17 mouse cellular contexts compared by ENCODE assay signal in the genomic region with DNA sequence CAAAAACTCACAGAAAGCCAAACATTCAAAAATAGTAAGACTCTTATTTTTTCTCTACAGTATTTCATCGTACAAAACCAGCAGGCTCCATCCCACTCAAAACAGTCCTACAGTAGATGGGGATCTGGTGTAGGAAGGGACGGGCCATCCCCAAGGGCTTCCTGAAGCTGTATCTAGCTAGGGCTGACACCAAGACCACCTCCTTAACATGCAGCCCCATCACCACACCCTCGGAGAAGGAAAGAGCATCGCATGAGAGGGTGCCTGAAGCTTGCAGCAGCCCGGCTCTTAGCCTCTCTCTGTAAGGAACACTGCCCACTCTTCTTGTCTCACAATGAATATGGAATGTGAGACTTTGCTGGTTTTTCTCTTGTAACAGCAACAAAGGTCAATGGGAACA. TPM values are rescaled to one million over a fixed set of nuclear protein-coding genes. Genes with fewer than 3 reads are reported as not detected.
A peak's percentile ranks its signal among the peaks of the same experiment; 100 is the strongest.
DNase-seq lines count a peak whose midpoint lies in the region; ATAC-seq and TF ChIP-seq lines count a peak whose summit lies in the region.
"Had no signal": no experiment of that assay in that cellular context is flagged by ENCODE, and none has a peak within 500 bp of the region (broad histone marks: within the 10 kb centered on the region; RNA-seq: fewer than 3 reads in every experiment).

No protein-coding gene starts in this region.

- no peak for DNase-seq in heart, adult 2 months
- no peak for DNase-seq in heart, adult 9 months (ENCODE audit: low spot score in 2 of 2)
- DNase-seq in left cerebral cortex, postnatal 25 days (ENCODE audit: low spot score in 2 of 2) = peak; percentile 20 to 35
- DNase-seq in left cerebral cortex, adult 11 months (ENCODE audit: low spot score) = no peak
- DNase-seq in G1E (ENCODE audit: low spot score) = no peak
- no peak for DNase-seq in liver, embryonic 13.5 days
- no peak for DNase-seq in cerebellum, adult 11-12 months
- no peak for DNase-seq in layer of hippocampus, postnatal 36 days
- DNase-seq: adrenal gland, postnatal 25 days; B cell, adult 2 months; cerebellum, adult 8-10 months; gastrocnemius, postnatal 36 days; kidney, adult 2 months; lung, adult 2 months; thymus, adult 18-20 months had no signal

- intact Hi-C loops in heart, adult 2 months (cut with DNase I) = no loop called here
- intact Hi-C loops in left cerebral cortex, postnatal 25 days (cut with DNase I) = no loop called here

- peak overlapping the region; percentile 25; the same call in 1 of the 2 replicates for H3K9ac ChIP-seq in heart, adult 2 months (ENCODE audit: low read depth, low read length)
- peak overlapping the region; percentile 57 for H3K9ac ChIP-seq in liver, embryonic 13.5 days
- H3K9ac ChIP-seq: midbrain, embryonic 15.5 days had no signal

- 25% methylated on average over 5 of the region's 5 CpGs for WGBS in heart, adult 2 months
- WGBS in liver, embryonic 13.5 days (ENCODE audit: insufficient replicate concordance) = 20% methylated on average over 5 of the region's 5 CpGs

- H3K27ac ChIP-seq in heart, adult 2 months = peak overlapping the region; percentile 73
- peak overlapping the region; percentile 15; the same call in 1 of the 2 replicates for H3K27ac ChIP-seq in liver, embryonic 13.5 days
- H3K27ac ChIP-seq: midbrain, embryonic 15.5 days had no signal

- no peaks in the 10 kb centered on the region for H3K9me3 ChIP-seq in G1E (replicated peaks)
- H3K9me3 ChIP-seq in liver, embryonic 13.5 days (replicated peaks) = no peaks in the 10 kb centered on the region
- H3K9me3 ChIP-seq: midbrain, embryonic 15.5 days had no signal

- peak overlapping the region; percentile 46 for H3K4me2 ChIP-seq in liver, embryonic 13.5 days
- H3K4me2 ChIP-seq: midbrain, embryonic 15.5 days had no signal

- no peak for ATAC-seq in G1E (ENCODE audit: extremely low read depth, insufficient number of reproducible peaks, low FRiP score, poor library complexity, severe bottlenecking)
- no peak for ATAC-seq in liver, embryonic 13.5 days (ENCODE audit: low read depth)
- ATAC-seq: Patski had no signal

- no peak overlapping the region for H3K4me3 ChIP-seq in heart, adult 2 months
- H3K4me3 ChIP-seq in G1E (ENCODE audit: low read depth, low read length) = peak overlapping the region; percentile 56; the same call in 1 of the 2 replicates
- 0 out of 2 replicates have a peak overlapping the region, but pooled peaks have one; percentile 1 for H3K4me3 ChIP-seq in liver, embryonic 13.5 days (replicated peaks)
- H3K4me3 ChIP-seq: midbrain, embryonic 15.5 days had no signal

- no peak for TF ChIP-seq EP300 in heart, adult 2 months (IDR thresholded peaks at IDR 0.05; ENCODE audit: insufficient read depth, low read depth, low read length)

- peaks cover 8% of the 10 kb centered on the region for H3K79me2 ChIP-seq in heart, adult 2 months (replicated peaks; ENCODE audit: control insufficient read depth, insufficient read depth, low read length)

- peaks cover 16% of the 10 kb centered on the region for H3K36me3 ChIP-seq in heart, adult 2 months (ENCODE audit: control insufficient read depth, insufficient read depth, low read length)
- peaks cover 48% of the 10 kb centered on the region for H3K36me3 ChIP-seq in G1E (replicated peaks)
- H3K36me3 ChIP-seq in liver, embryonic 13.5 days = 0 out of 2 replicates have a peak, but pooled peaks cover 4% of the 10 kb centered on the region
- H3K36me3 ChIP-seq: midbrain, embryonic 15.5 days had no signal

- H3K27me3 ChIP-seq in heart, adult 2 months (ENCODE audit: control insufficient read depth, insufficient read depth, low read length) = no peaks in the 10 kb centered on the region
- H3K27me3 ChIP-seq in G1E (ENCODE audit: insufficient read depth, low read length) = no peaks in the 10 kb centered on the region
- no peaks in the 10 kb centered on the region for H3K27me3 ChIP-seq in liver, embryonic 13.5 days
- H3K27me3 ChIP-seq: midbrain, embryonic 15.5 days; Patski had no signal

- no peak for TF ChIP-seq POLR2A in heart, adult 2 months (IDR thresholded peaks at IDR 0.05; ENCODE audit: insufficient read depth, low read depth, low read length)

- H3K4me1 ChIP-seq in heart, adult 2 months (ENCODE audit: control insufficient read depth, insufficient read depth, low read length) = peaks cover 31% of the 10 kb centered on the region
- H3K4me1 ChIP-seq in G1E (ENCODE audit: insufficient read depth, low read depth, low read length) = peaks cover 85% of the 10 kb centered on the region
- peaks cover 82% of the 10 kb centered on the region for H3K4me1 ChIP-seq in liver, embryonic 13.5 days (replicated peaks)
- H3K4me1 ChIP-seq: midbrain, embryonic 15.5 days had no signal

- no peak for TF ChIP-seq CTCF in heart, adult 2 months (IDR thresholded peaks at IDR 0.05)
- no peak for TF ChIP-seq CTCF in G1E (IDR thresholded peaks at IDR 0.05; ENCODE audit: low read depth, low read length)

RNA-seq across cellular contexts. Expression of gene Rsbn1l, which starts 17.7 kb away (rescaled TPM):
- total RNA-seq in heart, adult 2 months (2021) = 10 to 100 TPM; 11.5 to 15.1 TPM
- 3.7 and 8.4 TPM in 2 replicates for polyA plus RNA-seq in heart, adult 2 months (2012; rRNA removed)
- 10 to 100 TPM; 16.3 to 16.4 TPM for total RNA-seq in left cerebral cortex, postnatal 25 days (2021)
- total RNA-seq in G1E (2014; fragmentation: Nextera tagmentation) (90.5 and 90.8 TPM in 2 replicates), G1E (2017) (63.7 and 69.7 TPM in 2 replicates)
- polyA plus RNA-seq in G1E (2012) = 15.7 and 16.7 TPM in 2 replicates
- 4.0 and 5.1 TPM in 2 replicates for polyA plus RNA-seq in liver, embryonic 13.5 days (2015; fragmentation: Nextera tagmentation; extraction: Ambion mirVana)
- total RNA-seq in layer of hippocampus, postnatal 36 days (2021) = 10 to 100 TPM; 19.9 to 21.1 TPM

RNA-seq across cellular contexts. Expression of gene Tmem60, which starts 56.5 kb away (rescaled TPM):
- 10 to 100 TPM; 20.9 to 28.3 TPM for total RNA-seq in heart, adult 2 months (2021)
- polyA plus RNA-seq in heart, adult 2 months (2012; rRNA removed) = 23.3 and 31.7 TPM in 2 replicates
- total RNA-seq in left cerebral cortex, postnatal 25 days (2021) = 10 to 100 TPM; 23.1 to 23.9 TPM
- total RNA-seq in G1E (2014; fragmentation: Nextera tagmentation) (43.8 and 48.6 TPM in 2 replicates), G1E (2017) (37.9 and 52.2 TPM in 2 replicates)
- polyA plus RNA-seq in G1E (2012) = 2.8 and 3.5 TPM in 2 replicates
- 39.5 and 40.6 TPM in 2 replicates for polyA plus RNA-seq in liver, embryonic 13.5 days (2015; fragmentation: Nextera tagmentation; extraction: Ambion mirVana)
- 10 to 100 TPM; 21.9 to 23.3 TPM for total RNA-seq in layer of hippocampus, postnatal 36 days (2021)

RNA-seq across cellular contexts. Expression of gene Phtf2, which starts 56.6 kb away (rescaled TPM):
- 10 to 100 TPM; 61.2 to 75.2 TPM for total RNA-seq in heart, adult 2 months (2021)
- 14.3 and 35.7 TPM in 2 replicates for polyA plus RNA-seq in heart, adult 2 months (2012; rRNA removed)
- total RNA-seq in left cerebral cortex, postnatal 25 days (2021) = 10 to 100 TPM; 18.8 to 20.1 TPM
- 43.3 and 44.0 TPM in 2 replicates for total RNA-seq in G1E (2014; fragmentation: Nextera tagmentation)
- 35.7 and 43.5 TPM in 2 replicates for total RNA-seq in G1E (2017)
- polyA plus RNA-seq in G1E (2012) = 5.4 and 5.8 TPM in 2 replicates
- 6.2 and 8.7 TPM in 2 replicates for polyA plus RNA-seq in liver, embryonic 13.5 days (2015; fragmentation: Nextera tagmentation; extraction: Ambion mirVana)
- 10 to 100 TPM; 10.8 to 12.1 TPM for total RNA-seq in layer of hippocampus, postnatal 36 days (2021)

Comparison
In these comparisons a context has a peak if more than half of its experiments do, and no peak if none do; other contexts are left out.
1. DNase-seq: peak in left cerebral cortex, postnatal 25 days (2 of 2); none in heart, adult 2 months (0 of 2), heart, adult 9 months (0 of 2), left cerebral cortex, adult 11 months (single experiment), G1E (single experiment), liver, embryonic 13.5 days (single experiment), cerebellum, adult 11-12 months (single experiment) and layer of hippocampus, postnatal 36 days (0 of 2).